Mouse (Mus musculus): ENCODE results near the gene Guca2b. TPM values are rescaled to one million over a fixed set of nuclear protein-coding genes. Genes with fewer than 3 reads are reported as not detected.

Gene Guca2b
- polyA plus RNA-seq (2015; fragmentation: Illumina TruSeq; extraction: RNeasy Lipid Tissue Mini Kit (QIAGEN cat#74804); ENCODE audit: insufficient read depth, low read depth, low replicate concordance) = not detected

GRCm38 (mm10) chr4:119658731-119659130 lies at the start of gene Guca2b:
TSS of gene Guca2b (minus strand) at chr4:119658954.

GRCm38 (mm10) chr4:119637176-119637845 lies 21.4 kb downstream of the Guca2b start, which contains the start of gene Guca2a:
TSS of gene Guca2a (plus strand) at chr4:119637704.

Other genes with a start within 250 kb of the Guca2b start
- gene Ccdc30, start 243.4 kb downstream of the Guca2b start, polyA plus RNA-seq (2015; fragmentation: Illumina TruSeq; extraction: RNeasy Lipid Tissue Mini Kit (QIAGEN cat#74804); ENCODE audit: insufficient read depth, low read depth, low replicate concordance) = 1.5 TPM
- 3.3 TPM for gene Ppcs, start 236.5 kb downstream of the Guca2b start, polyA plus RNA-seq (2015; fragmentation: Illumina TruSeq; extraction: RNeasy Lipid Tissue Mini Kit (QIAGEN cat#74804); ENCODE audit: insufficient read depth, low read depth, low replicate concordance)
- not detected for gene Zmynd12, start 236.1 kb downstream of the Guca2b start, polyA plus RNA-seq (2015; fragmentation: Illumina TruSeq; extraction: RNeasy Lipid Tissue Mini Kit (QIAGEN cat#74804); ENCODE audit: insufficient read depth, low read depth, low replicate concordance)
- 0.31 TPM for gene Rimkla, start 166.3 kb downstream of the Guca2b start, polyA plus RNA-seq (2015; fragmentation: Illumina TruSeq; extraction: RNeasy Lipid Tissue Mini Kit (QIAGEN cat#74804); ENCODE audit: insufficient read depth, low read depth, low replicate concordance)
- 5.0 TPM for gene Foxj3, start 122.0 kb downstream of the Guca2b start, polyA plus RNA-seq (2015; fragmentation: Illumina TruSeq; extraction: RNeasy Lipid Tissue Mini Kit (QIAGEN cat#74804); ENCODE audit: insufficient read depth, low read depth, low replicate concordance)
- gene Frg2f1, start 119.4 kb downstream of the Guca2b start, polyA plus RNA-seq (2015; fragmentation: Illumina TruSeq; extraction: RNeasy Lipid Tissue Mini Kit (QIAGEN cat#74804); ENCODE audit: insufficient read depth, low read depth, low replicate concordance) = 2.3 TPM
- not detected for gene Guca2a, start 21.2 kb downstream of the Guca2b start, polyA plus RNA-seq (2015; fragmentation: Illumina TruSeq; extraction: RNeasy Lipid Tissue Mini Kit (QIAGEN cat#74804); ENCODE audit: insufficient read depth, low read depth, low replicate concordance)
- gene Hivep3, start 74.8 kb upstream of the Guca2b start, polyA plus RNA-seq (2015; fragmentation: Illumina TruSeq; extraction: RNeasy Lipid Tissue Mini Kit (QIAGEN cat#74804); ENCODE audit: insufficient read depth, low read depth, low replicate concordance) = 8.5 TPM

Data from pancreas, adult 10 weeks (tissue).